Mouse (Mus musculus) cerebellum, postnatal 14 days (tissue): ENCODE results near the gene Aldh1l2.

Source experiments
- DNase-seq, 2 experiments: peaks; one replicate each; pipeline ENCODE4 v3.0.0; 2021; ENCODE audit warnings: mixed read lengths in 2 of 2

Gene Aldh1l2

DNA sequence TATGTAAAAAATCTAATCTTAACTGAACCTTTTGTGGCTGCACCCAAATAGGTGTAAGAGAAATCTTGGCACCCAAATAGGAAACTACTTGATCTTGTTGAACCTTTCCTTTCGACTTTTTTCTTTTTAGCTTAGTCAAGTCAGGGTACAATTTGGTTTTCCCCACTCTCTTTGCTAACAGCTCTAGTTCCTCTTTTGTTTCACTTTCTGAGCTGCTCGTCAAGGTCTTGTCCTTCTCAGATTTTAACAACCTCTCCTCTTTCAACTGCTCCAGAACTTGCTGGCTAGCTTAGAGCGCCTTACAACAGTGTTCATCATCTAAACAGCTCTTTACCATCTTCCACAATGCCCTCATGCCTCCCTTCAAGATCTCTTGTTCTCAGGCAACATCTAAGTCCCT is 76.4 kb downstream of the Aldh1l2 start:
- no peak for DNase-seq

DNA sequence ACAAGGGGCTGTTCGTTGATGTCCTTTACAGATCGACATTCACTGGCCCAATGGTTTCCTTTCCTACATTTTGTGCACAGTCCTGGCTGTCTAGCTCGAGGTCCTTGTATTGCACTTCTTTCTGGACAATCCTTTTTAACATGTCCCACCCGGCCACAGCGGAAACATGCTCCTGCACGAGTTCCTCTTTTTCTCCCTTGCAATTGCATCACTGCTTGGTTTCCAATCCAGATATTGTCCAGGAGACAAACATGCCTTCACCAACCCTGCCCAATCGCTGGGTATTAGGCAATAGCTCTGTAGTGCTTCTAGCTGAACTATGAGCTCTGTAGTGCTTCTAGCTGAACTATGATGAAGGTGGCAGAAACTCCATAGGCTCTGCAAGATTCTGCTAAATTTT is 85.4 kb downstream of the Aldh1l2 start:
- no peak for DNase-seq
